In the genomic region with DNA sequence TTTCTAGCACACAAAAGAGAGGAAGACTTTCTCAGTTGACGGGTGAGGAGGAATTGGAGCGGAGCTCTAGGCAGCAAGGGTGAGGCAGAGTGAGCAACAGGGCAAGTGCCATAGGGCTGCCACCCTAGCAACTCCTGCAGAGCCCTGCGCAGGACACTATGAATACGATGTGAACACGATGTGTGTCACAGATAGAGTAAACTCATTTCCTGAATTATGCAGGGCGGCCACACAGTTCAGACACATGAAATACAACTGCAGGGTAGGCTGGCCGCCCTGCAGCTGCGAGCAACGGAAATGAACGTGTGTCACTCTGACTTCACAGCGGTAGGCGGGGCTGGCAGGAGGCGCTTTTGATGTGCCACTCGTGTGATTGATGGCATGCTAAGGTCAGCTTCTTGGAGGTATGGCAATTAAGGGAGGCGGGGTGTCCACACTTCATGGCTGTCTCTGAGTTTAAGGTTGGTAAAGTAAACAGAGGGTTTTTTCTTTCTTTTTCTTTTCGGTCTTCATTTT, we compare ENCODE assay signal across 8 mouse cellular contexts.
DNase-seq lines count a peak whose midpoint lies in the region; ATAC-seq and TF ChIP-seq lines count a peak whose summit lies in the region.

No protein-coding gene starts in this region.

- ATAC-seq in common myeloid progenitor, adult 5-6 weeks (replicated peaks; ENCODE audit: low read depth, poor library complexity, severe bottlenecking): peak; percentile 97
- ATAC-seq in intestine, embryonic 16.5 days: peak; percentile 83
- no peak for ATAC-seq in liver, embryonic 16.5 days (ENCODE audit: low read depth)
- no peak for ATAC-seq in forebrain, embryonic 13.5 days

- H3K36me3 ChIP-seq in intestine, embryonic 16.5 days (ENCODE audit: control insufficient read depth, insufficient read depth, low read length): no peaks in the 10 kb centered on the region
- H3K36me3 ChIP-seq in liver, embryonic 16.5 days (ENCODE audit: control insufficient read depth, insufficient read depth): no peaks in the 10 kb centered on the region
- no peaks in the 10 kb centered on the region for H3K36me3 ChIP-seq in small intestine, adult 2 months (ENCODE audit: control insufficient read depth, insufficient read depth, low read length)
- H3K36me3 ChIP-seq in forebrain, embryonic 13.5 days (ENCODE audit: poor library complexity, severe bottlenecking): no peaks in the 10 kb centered on the region

- no peak for TF ChIP-seq POLR2A in small intestine, adult 2 months (IDR thresholded peaks at IDR 0.05; ENCODE audit: low read depth, low read length)

- no peak overlapping the region for H3K9ac ChIP-seq in intestine, embryonic 16.5 days (ENCODE audit: low read depth, low read length)
- no peak overlapping the region for H3K9ac ChIP-seq in liver, embryonic 16.5 days (ENCODE audit: low read depth, low read length)
- H3K9ac ChIP-seq in forebrain, embryonic 13.5 days: no peak overlapping the region

- 17% methylated on average over 16 of the region's 16 CpGs for WGBS in intestine, embryonic 16.5 days
- WGBS in liver, embryonic 16.5 days (ENCODE audit: insufficient replicate concordance): 21% methylated on average over 16 of the region's 16 CpGs
- WGBS in small intestine, adult 2 months: 12% methylated on average over 16 of the region's 16 CpGs
- WGBS in forebrain, embryonic 13.5 days: 72% methylated on average over 16 of the region's 16 CpGs

- no peaks in the 10 kb centered on the region for H3K27me3 ChIP-seq in intestine, embryonic 16.5 days (replicated peaks; ENCODE audit: control insufficient read depth, insufficient read depth, low read length)
- no peaks in the 10 kb centered on the region for H3K27me3 ChIP-seq in liver, embryonic 16.5 days (ENCODE audit: control insufficient read depth, insufficient read depth, low read depth, low read length)
- no peaks in the 10 kb centered on the region for H3K27me3 ChIP-seq in small intestine, adult 2 months (ENCODE audit: control insufficient read depth, insufficient read depth, low read length)
- H3K27me3 ChIP-seq in forebrain, embryonic 13.5 days: no peaks in the 10 kb centered on the region

- peak; percentile 77 to 79 for DNase-seq in CD8-positive naive resting alpha-beta T cell, adult 2 months (ENCODE audit: low read depth in 2 of 2, low spot score in 2 of 2)
- DNase-seq in left cerebral cortex, adult 8-10 months (ENCODE audit: low spot score in 2 of 2): no peak
- DNase-seq in right cerebral cortex, adult 2 months (ENCODE audit: low spot score in 2 of 2): no peak

- no peaks in the 10 kb centered on the region for H3K9me3 ChIP-seq in intestine, embryonic 16.5 days (ENCODE audit: control insufficient read depth, low read length)
- no peaks in the 10 kb centered on the region for H3K9me3 ChIP-seq in liver, embryonic 16.5 days (replicated peaks; ENCODE audit: control insufficient read depth, low read length)
- no peaks in the 10 kb centered on the region for H3K9me3 ChIP-seq in forebrain, embryonic 13.5 days (replicated peaks)

- peak overlapping the region; percentile 3; the same call in 1 of the 2 replicates for H3K4me2 ChIP-seq in intestine, embryonic 16.5 days (ENCODE audit: low read depth, low read length)
- peak overlapping the region; percentile 5; the same call in 1 of the 2 replicates for H3K4me2 ChIP-seq in liver, embryonic 16.5 days (ENCODE audit: low read depth, low read length)
- no peak overlapping the region for H3K4me2 ChIP-seq in forebrain, embryonic 13.5 days

- H3K4me1 ChIP-seq in intestine, embryonic 16.5 days (ENCODE audit: control insufficient read depth, insufficient read depth, low read length): peaks cover 9% of the 10 kb centered on the region
- H3K4me1 ChIP-seq in liver, embryonic 16.5 days (ENCODE audit: control insufficient read depth, low read depth, low read length): no peaks in the 10 kb centered on the region
- H3K4me1 ChIP-seq in small intestine, adult 2 months (ENCODE audit: control insufficient read depth, insufficient read depth, insufficient read length, low read length): peaks cover 6% of the 10 kb centered on the region; the same call in 1 of the 2 replicates
- H3K4me1 ChIP-seq in forebrain, embryonic 13.5 days: peaks cover 5% of the 10 kb centered on the region; the same call in 1 of the 2 replicates

- H3K4me3 ChIP-seq in intestine, embryonic 16.5 days (ENCODE audit: low read length): no peak overlapping the region
- no peak overlapping the region for H3K4me3 ChIP-seq in liver, embryonic 16.5 days (ENCODE audit: low read depth, low read length)
- peak overlapping the region; percentile 50 for H3K4me3 ChIP-seq in small intestine, adult 2 months (ENCODE audit: low read depth, low read length)
- no peak overlapping the region for H3K4me3 ChIP-seq in forebrain, embryonic 13.5 days

- peak overlapping the region; percentile 43; the same call in 1 of the 2 replicates for H3K27ac ChIP-seq in intestine, embryonic 16.5 days (ENCODE audit: low read length)
- no peak overlapping the region for H3K27ac ChIP-seq in liver, embryonic 16.5 days (ENCODE audit: low read length)
- peak overlapping the region; percentile 37 for H3K27ac ChIP-seq in small intestine, adult 2 months (ENCODE audit: insufficient read depth, low read depth, low read length)
- H3K27ac ChIP-seq in forebrain, embryonic 13.5 days: no peak overlapping the region

- TF ChIP-seq CTCF in small intestine, adult 2 months (IDR thresholded peaks at IDR 0.05; ENCODE audit: extremely low read depth, insufficient read length, insufficient replicate concordance, low read depth, low read length): no peak

Comparison
In these comparisons a context has a peak if more than half of its experiments do, and no peak if none do; other contexts are left out.
1. DNase-seq: peak in CD8-positive naive resting alpha-beta T cell, adult 2 months (2 of 2); none in left cerebral cortex, adult 8-10 months (0 of 2) and right cerebral cortex, adult 2 months (0 of 2).
2. ATAC-seq: peak in common myeloid progenitor, adult 5-6 weeks (single experiment) and intestine, embryonic 16.5 days (single experiment); none in liver, embryonic 16.5 days (single experiment) and forebrain, embryonic 13.5 days (single experiment).
3. H3K27ac ChIP-seq: peak in intestine, embryonic 16.5 days (single experiment) and small intestine, adult 2 months (single experiment); none in liver, embryonic 16.5 days (single experiment) and forebrain, embryonic 13.5 days (single experiment).